Mouse (Mus musculus) embryo, embryonic 9.5 days (tissue): ENCODE measurements around the gene Zfhx2.

ENCODE experiments used
- DNase-seq: peaks from one replicate; pipeline ENCODE4 v3.0.0-alpha.2; 2017; ENCODE audit errors: extremely low spot score

Gene Zfhx2

GRCm38 (mm10) chr14:55092011-55092577 lies at the start of gene Zfhx2:
Zfhx2 (minus strand) TSS chr14:55092324.
- DNase-seq: peak; percentile 94

DNA sequence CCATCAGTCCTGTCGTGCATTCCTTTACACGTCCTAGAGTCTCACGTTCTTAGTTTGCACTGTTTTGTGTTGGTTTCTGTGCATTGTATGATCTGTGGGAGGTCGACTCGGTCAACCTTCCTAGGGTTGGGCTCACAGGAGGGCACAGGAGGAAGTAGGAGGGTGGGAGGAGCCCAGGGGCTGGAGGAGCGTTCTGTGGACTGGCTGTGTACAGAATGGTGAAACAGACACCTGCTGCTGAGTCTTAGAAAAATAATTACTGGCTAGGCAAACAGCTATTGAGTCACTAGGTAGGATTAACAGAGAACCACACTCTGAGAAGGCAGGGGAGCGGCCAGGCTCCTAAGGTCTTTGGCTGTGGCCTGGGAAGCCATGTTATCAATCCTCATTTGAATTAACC lies 47.2 kb upstream of the Zfhx2 start:
- no peak for DNase-seq

DNA sequence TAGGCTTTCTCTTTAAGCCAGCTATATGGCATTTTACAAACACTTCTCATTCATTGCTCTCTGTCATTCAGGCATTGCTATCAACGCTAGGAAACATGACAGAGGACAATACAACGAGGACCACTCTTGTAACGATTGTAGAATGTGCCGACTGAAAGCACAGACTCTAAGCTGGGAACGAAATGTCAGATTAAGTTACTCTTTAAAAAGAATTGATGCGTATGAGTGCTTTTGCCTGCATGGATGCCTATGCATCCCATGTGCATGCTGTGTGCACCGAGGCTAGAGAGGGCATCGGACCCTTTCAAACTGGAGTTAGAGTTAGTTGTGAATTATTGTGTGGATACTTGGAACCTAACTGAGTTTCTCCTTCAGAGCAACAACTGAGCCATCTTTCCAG lies 43.6 kb upstream of the Zfhx2 start:
- DNase-seq: no peak

DNA sequence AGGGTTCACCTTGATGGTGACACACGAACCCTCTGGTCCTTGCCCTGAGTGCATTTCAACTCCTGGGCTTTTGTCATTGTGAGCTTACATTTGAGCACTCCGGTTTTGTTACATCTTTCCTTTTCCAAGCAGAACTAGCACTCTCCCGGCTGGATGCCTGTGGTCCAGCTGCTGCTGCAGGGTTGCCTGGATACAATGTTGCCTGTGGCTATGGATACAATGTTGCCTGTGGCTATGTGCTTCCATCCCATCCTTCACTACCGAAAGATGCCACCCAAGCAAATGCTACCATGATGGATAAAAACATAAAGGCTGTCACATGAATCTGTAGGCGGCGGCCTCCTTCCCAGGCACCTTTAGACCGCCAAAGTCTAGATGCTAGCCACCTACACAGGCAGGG lies 34.4 kb upstream of the Zfhx2 start:
- no peak for DNase-seq

- DNase-seq: no peak
These were observed 33.6 kb upstream of the Zfhx2 start for GRCm38 (mm10) chr14:55125711-55126110.

DNA sequence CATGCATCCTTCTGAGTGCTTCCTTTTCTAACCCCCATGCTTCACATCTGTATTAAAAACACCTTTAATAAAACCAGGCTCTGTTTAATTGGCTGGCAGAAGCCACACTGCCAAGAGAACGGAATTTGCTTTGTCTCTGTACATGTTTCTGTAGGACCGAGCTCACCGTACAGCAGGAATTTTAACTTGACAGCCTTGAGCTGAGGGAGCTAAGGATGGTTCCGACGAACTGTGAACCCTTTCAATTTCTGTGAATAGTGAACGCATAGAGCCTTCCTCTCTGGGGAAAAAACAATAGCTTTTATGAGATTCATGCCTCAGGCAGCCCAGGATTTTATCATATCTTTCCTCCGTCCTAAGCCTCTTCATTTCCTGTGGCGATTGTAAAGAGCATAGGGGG lies 30.2 kb upstream of the Zfhx2 start:
- no peak for DNase-seq

- peak; percentile 79 for DNase-seq
These were observed 29.8 kb upstream of the Zfhx2 start for GRCm38 (mm10) chr14:55121947-55122346.

- no peak for DNase-seq
These were observed 27.5 kb upstream of the Zfhx2 start for GRCm38 (mm10) chr14:55119421-55120134.

DNA sequence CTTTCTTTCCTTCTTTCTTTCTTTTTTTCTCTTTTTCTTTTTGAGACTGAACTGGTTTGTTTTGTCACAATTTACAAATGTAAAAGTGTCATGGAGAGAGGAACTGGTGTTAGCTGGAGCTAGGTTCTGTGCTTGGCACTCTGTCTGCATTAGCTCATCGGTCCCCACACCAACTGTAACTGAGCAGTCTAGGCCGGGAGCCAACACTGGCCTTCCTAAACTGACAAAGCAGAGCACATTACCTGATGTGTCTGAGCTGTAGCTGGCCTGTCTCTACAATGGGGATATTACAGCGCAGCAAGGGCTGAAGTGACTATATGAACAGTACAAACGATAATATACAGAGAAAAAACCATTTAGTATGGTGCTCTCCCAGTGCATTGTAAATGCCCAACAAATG lies 26.7 kb upstream of the Zfhx2 start:
- no peak for DNase-seq

DNA sequence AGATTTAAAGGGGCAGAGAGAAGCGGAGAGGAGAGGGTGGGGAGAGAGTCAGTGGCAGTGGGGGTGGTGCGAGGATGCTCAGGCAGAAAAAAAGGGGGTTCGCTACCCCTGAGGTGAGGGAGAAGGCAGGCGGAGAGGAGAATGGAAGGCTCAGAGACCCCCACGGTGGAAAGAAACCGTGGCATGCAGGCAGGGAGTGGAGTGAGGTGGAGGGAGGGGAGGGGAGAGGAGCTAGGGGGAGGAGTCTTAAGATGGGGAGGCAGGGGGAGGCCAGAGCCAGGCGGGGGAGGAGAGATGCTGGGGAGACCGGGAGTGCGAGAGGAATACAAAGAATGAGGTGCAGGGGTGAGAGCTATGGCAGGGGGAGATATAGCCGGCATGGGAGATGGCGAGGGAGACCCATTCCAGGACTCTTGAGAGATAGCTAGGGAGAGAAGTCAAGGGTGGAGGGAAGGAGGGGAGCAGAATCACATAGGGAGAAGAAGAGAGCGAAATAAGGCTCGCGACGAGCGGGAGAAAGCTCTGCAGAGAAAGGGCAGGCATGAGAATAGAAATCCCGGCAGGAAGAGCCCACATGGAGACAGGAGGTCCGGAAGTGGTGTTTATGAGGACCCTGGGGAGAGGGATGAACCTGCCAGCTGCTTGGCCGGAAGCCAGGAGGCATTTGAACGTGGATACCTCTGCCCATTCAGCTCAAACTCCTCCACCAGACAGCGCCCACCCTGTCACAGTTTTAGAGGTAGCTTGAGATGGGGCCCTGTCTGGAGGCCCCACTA lies 24.5 kb upstream of the Zfhx2 start, which contains the start of gene Jph4:
TSS of gene Jph4 (minus strand) at position 511 of the 776 bp plus-strand sequence.
- no peak for DNase-seq

GRCm38 (mm10) chr14:55115846-55116245 lies 23.7 kb upstream of the Zfhx2 start:
- no peak for DNase-seq

DNA sequence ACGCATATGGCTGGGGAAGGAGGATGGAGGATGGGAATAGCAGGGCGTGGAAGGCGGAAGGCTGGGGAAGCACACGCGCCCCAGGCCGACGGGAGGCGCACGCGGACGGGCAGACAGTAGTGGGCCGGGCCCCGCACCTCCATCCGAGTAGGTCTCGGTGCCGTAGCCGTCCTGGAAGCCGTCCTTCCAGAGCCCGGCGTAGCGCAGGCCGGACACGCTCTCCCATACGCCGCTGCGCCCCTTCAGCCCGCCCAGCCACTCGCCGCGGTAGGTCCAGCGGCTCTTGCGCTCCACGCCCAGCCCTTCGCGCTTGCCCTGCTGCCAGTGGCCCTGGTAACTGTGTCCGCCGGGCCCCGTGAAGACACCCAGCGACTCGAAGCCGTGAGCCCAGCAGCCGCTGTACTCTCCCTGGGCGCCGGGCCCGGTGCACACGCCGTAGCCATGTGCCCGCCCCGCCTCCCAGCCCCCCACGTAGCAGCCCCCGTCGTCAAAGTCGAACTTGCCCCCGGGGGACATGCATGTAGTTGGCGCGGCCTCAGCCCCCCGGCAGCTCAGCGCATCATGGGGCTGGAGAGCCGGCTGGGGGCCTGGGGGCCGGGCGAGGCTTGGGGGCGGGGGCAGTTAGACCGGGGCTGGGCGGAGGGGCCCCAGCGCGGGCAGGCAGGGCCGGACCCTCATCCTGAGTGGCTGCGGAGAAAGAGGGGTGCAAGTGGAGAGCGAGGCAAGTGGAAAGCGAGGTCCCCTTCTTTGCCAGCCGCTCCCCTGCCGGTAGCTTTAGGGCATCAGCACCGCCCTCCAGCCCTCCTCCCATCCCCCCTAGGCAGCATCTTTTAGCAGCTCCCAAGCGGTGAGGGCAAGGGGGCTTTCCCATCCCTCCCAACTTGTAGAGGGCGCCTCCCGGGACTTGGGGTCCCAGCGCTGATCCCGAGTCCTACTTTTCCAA lies 22.9 kb upstream of the Zfhx2 start:
- DNase-seq: peak; percentile 58

GRCm38 (mm10) chr14:55113975-55114645 lies 22.0 kb upstream of the Zfhx2 start:
- DNase-seq: no peak

GRCm38 (mm10) chr14:55113351-55113974 lies 21.3 kb upstream of the Zfhx2 start:
- no peak for DNase-seq

- no peak for DNase-seq
These were observed 19.6 kb upstream of the Zfhx2 start for GRCm38 (mm10) chr14:55111720-55112119.

DNA sequence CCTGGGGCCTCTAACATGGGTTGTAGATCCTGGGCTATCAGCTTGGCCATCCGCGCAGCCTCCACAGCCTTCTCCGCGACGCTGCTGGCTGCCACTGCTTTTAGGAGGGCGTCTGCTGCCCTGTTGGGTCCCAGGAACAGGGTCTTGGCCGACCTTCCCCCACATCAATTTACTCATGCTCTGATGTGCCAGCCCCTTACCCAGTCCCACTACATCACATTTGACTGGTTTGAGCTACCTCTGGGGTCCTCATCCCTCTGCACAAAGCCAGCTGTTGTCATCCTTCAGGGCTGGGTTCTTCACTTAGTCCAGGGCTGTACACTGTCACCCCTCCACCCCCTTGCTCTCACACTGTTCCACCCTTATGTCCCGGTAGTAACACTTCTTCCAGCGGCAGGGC lies 18.0 kb upstream of the Zfhx2 start:
- DNase-seq: no peak

- no peak for DNase-seq
These were observed 17.1 kb upstream of the Zfhx2 start for GRCm38 (mm10) chr14:55109048-55109873.

GRCm38 (mm10) chr14:55108202-55108870 lies 16.2 kb upstream of the Zfhx2 start:
- DNase-seq: no peak

DNA sequence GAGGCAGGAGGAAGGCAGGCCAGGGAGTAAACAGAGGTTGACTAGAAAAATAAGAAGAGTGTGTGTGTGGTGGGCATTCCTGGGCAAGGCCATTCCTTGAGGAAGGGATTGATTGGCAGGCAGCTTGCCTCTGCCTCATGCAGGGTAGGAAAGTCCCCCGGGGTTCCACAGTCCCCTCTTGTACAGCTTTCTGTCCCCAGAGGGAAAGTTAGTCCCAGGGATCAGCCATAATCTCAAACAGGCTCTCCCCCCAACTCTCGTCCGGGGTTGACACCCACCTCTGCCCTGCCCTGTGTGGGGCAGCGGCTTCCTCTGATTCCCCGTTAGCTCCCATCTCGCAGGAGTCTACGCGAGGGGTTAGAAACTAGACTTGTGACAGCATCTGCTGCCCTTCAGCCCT lies 14.9 kb upstream of the Zfhx2 start:
- DNase-seq: no peak
